Mouse (Mus musculus) spleen, adult 2 months (tissue): ENCODE results near the gene St3gal2.

Source experiments
- CTCF ChIP-seq: fragments of 200-500 bp; IDR thresholded peaks from 2 replicates; pipeline ENCODE4 v1.5.1; 2011; ENCODE audit warnings: mild to moderate bottlenecking, inconsistent platforms; ENCODE audit not compliant: insufficient read depth, insufficient read length, insufficient replicate concordance; ENCODE audit errors: extremely low read depth
- POLR2A ChIP-seq: fragments of 200-500 bp; IDR thresholded peaks from 2 replicates; pipeline ENCODE4 v1.6.1; 2011; ENCODE audit warnings: low read depth, low read length, inconsistent platforms

GRCm38 (mm10) chr8:110997547-110998531, 78.1 kb downstream of the St3gal2 start, which contains the start of gene Ddx19a:
- TF ChIP-seq CTCF (no peak), POLR2A (0 out of 2 replicates have a peak, but pooled peaks have one; percentile 5)
